Mouse (Mus musculus) spleen, adult 2 months (tissue): ENCODE measurements around the gene Tex46. TPM values are rescaled to one million over a fixed set of nuclear protein-coding genes. Genes with fewer than 3 reads are reported as not detected.

Source experiments
- DNase-seq, 2 experiments: peaks; one replicate each; pipeline versions ENCODE4 v3.0.0 to v3.0.0-alpha.2; 2012 to 2021; ENCODE audit warnings: low spot score in 2 of 2, low read depth in 1 of 2
- H3K27ac ChIP-seq: fragments of 200-500 bp; 2 replicates; pipeline ENCODE4 v1.5.1; 2012; ENCODE audit warnings: low read length, inconsistent platforms; ENCODE audit not compliant: insufficient read depth
- H3K27me3 ChIP-seq: fragments of 200-500 bp; 2 replicates; pipeline ENCODE4 v1.6.1; 2012; ENCODE audit warnings: mild to moderate bottlenecking, moderate library complexity, low read length, inconsistent platforms; ENCODE audit not compliant: control insufficient read depth, insufficient read depth
- H3K36me3 ChIP-seq: fragments of 200-500 bp; 2 replicates; pipeline ENCODE4 v1.6.1; 2012; ENCODE audit warnings: mild to moderate bottlenecking, low read length, inconsistent platforms; ENCODE audit not compliant: control insufficient read depth, insufficient read depth
- H3K4me1 ChIP-seq: fragments of 200-500 bp; 2 replicates; pipeline ENCODE4 v1.6.1; 2011; ENCODE audit warnings: inconsistent platforms; ENCODE audit not compliant: control insufficient read depth, insufficient read depth, insufficient read length
- H3K4me3 ChIP-seq: fragments of 200-500 bp; 2 replicates; pipeline ENCODE4 v1.5.1; 2011; ENCODE audit warnings: mild to moderate bottlenecking, inconsistent platforms; ENCODE audit not compliant: insufficient read depth, insufficient read length; ENCODE audit errors: extremely low read depth
- CTCF ChIP-seq: fragments of 200-500 bp; IDR thresholded peaks from 2 replicates; pipeline ENCODE4 v1.5.1; 2011; ENCODE audit warnings: mild to moderate bottlenecking, inconsistent platforms; ENCODE audit not compliant: insufficient read depth, insufficient read length, insufficient replicate concordance; ENCODE audit errors: extremely low read depth
- POLR2A ChIP-seq: fragments of 200-500 bp; IDR thresholded peaks from 2 replicates; pipeline ENCODE4 v1.6.1; 2011; ENCODE audit warnings: low read depth, low read length, inconsistent platforms
- WGBS: fragments of 180-500 bp; shearing (Covaris S2); methylation state at CpG from one replicate; pipeline ENCODE4 v1.1.7; 2018; 5-methylcytosine and 5-hydroxymethylcytosine counted together
- polyA plus RNA-seq: library from polyadenylated mRNA; depleted of rRNA; stranded (reverse); fragments of >200 nt; gene quantifications from 2 replicates; pipeline ENCODE4 v1.2.3, GENCODE M21; 2012

The Tex46 gene
- polyA plus RNA-seq, 1 experiment, result not detected

- Histone ChIP-seq H3K4me1 (peaks cover 2% of the 10 kb centered on the region; the same call in 1 of the 2 replicates), H3K27me3 (no peaks in the 10 kb centered on the region), H3K27ac (peak overlapping the region; percentile 77), H3K4me3 (peak overlapping the region; percentile 73), H3K36me3 (no peaks in the 10 kb centered on the region)
- DNase-seq, result peak in 1 of 2 experiments; percentile 20
- TF ChIP-seq CTCF (no peak), POLR2A (no peak)
- WGBS, result 2% methylated on average over 48 of the region's 68 CpGs
These were observed 8.2 kb upstream of the Tex46 start for GRCm38 (mm10) chr4:136602018-136602554.

GRCm38 (mm10) chr4:136602568-136602967 lies 7.7 kb upstream of the Tex46 start, which contains the start of gene Kdm1a:
TSS of gene Kdm1a (minus strand) at chr4:136602723.
- H3K27ac ChIP-seq, result peak within 1 kb of the TSS; percentile 77
- peaks cover 2% of the 10 kb centered on the region; the same call in 1 of the 2 replicates for H3K4me1 ChIP-seq
- under 1% methylated on average over 45 of the region's 45 CpGs for WGBS
- TF ChIP-seq POLR2A (peak; percentile 52), CTCF (peak; percentile 92)
- peak; percentile 87 to 94 for DNase-seq
- H3K36me3 ChIP-seq, result no peaks in the 10 kb centered on the region
- no peaks in the 10 kb centered on the region for H3K27me3 ChIP-seq
- peak within 1 kb of the TSS; percentile 73 for H3K4me3 ChIP-seq

- H3K27me3 ChIP-seq, result no peaks in the 10 kb centered on the region
- WGBS, result 92% methylated on average over 19 of the region's 19 CpGs
These were observed 4.3 kb upstream of the Tex46 start for GRCm38 (mm10) chr4:136605756-136606485.

GRCm38 (mm10) chr4:136613657-136614056 lies 3.4 kb downstream of the Tex46 start:
- no peaks in the 10 kb centered on the region for H3K27me3 ChIP-seq
- no peaks in the 10 kb centered on the region for H3K36me3 ChIP-seq
- 73% methylated on average over 7 of the region's 7 CpGs for WGBS
- no peak overlapping the region for H3K4me3 ChIP-seq
- H3K4me1 ChIP-seq, result no peaks in the 10 kb centered on the region
- no peak overlapping the region for H3K27ac ChIP-seq
- no peak for DNase-seq
- TF ChIP-seq POLR2A, result no peak
- no peak for TF ChIP-seq CTCF

More at GRCm38 (mm10) chr4:136605756-136606485, 4.3 kb upstream of the Tex46 start:
- no peak for TF ChIP-seq POLR2A
- TF ChIP-seq CTCF, result no peak
- Histone ChIP-seq H3K27ac (no peak overlapping the region), H3K4me3 (no peak overlapping the region), H3K4me1 (no peaks in the 10 kb centered on the region), H3K36me3 (no peaks in the 10 kb centered on the region)
- DNase-seq, result no peak

GRCm38 (mm10) chr4:136621336-136621735 lies 11.1 kb downstream of the Tex46 start:
- Histone ChIP-seq H3K27ac (no peak overlapping the region), H3K4me3 (no peak overlapping the region), H3K4me1 (no peaks in the 10 kb centered on the region), H3K36me3 (no peaks in the 10 kb centered on the region), H3K27me3 (no peaks in the 10 kb centered on the region)
- 4% methylated on average over 1 of the region's 1 CpGs for WGBS
- no peak for DNase-seq
- TF ChIP-seq CTCF, result peak; percentile 27; the same call in 1 of the 2 replicates
- TF ChIP-seq POLR2A, result no peak

GRCm38 (mm10) chr4:136621956-136622355 lies 11.7 kb downstream of the Tex46 start:
- no peaks in the 10 kb centered on the region for H3K36me3 ChIP-seq
- no peak overlapping the region for H3K27ac ChIP-seq
- H3K27me3 ChIP-seq, result no peaks in the 10 kb centered on the region
- DNase-seq, result no peak
- no peak for TF ChIP-seq POLR2A
- H3K4me3 ChIP-seq, result no peak overlapping the region
- peaks cover 4% of the 10 kb centered on the region; the same call in 1 of the 2 replicates for H3K4me1 ChIP-seq
- WGBS, result 67% methylated on average over 5 of the region's 5 CpGs

GRCm38 (mm10) chr4:136622388-136622787 lies 12.2 kb downstream of the Tex46 start, which contains the start of gene Lactbl1:
TSS of gene Lactbl1 (plus strand) at chr4:136622621.
- Histone ChIP-seq H3K4me3 (no peak within 1 kb of the TSS), H3K27me3 (no peaks in the 10 kb centered on the region), H3K4me1 (peaks cover 5% of the 10 kb centered on the region; the same call in 1 of the 2 replicates), H3K36me3 (no peaks in the 10 kb centered on the region), H3K27ac (no peak within 1 kb of the TSS)
- WGBS, result 81% methylated on average over 6 of the region's 6 CpGs
- no peak for DNase-seq
- TF ChIP-seq POLR2A, result no peak
- no peak for TF ChIP-seq CTCF
